Mouse (Mus musculus): Measurements from ENCODE around the gene Zfhx2.

DNA sequence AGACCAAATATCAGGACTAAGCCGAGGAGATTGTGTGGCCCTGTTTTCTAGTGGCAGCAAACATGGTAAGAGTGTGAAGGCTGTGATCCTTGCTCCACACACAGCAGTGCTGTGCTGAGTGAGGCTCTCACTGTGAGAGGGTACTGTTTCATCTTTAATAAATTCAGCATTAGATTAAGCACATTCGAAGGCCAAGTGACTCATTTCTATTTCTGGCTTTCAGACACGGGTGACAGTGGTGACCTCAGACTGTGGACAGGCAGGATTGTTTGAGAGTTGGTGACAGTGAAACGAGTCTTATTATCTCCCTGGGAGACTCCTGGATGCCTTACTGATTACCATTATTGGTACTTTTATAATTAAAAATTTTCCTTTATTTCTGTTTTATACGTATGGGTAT, 33.6 kb upstream of the Zfhx2 start:
- TF ChIP-seq CTCF (IDR thresholded peaks at IDR 0.05; ENCODE audit: control insufficient read depth, insufficient read depth, insufficient replicate concordance, low read depth, low read length), result no peak
- TF ChIP-seq POLR2A (IDR thresholded peaks at IDR 0.05; ENCODE audit: control insufficient read depth, low read depth, low read length), result no peak
